Mouse (Mus musculus): ENCODE measurements around the gene Avpi1. TPM values are rescaled to one million over a fixed set of nuclear protein-coding genes. Genes with fewer than 3 reads are reported as not detected.

Gene Avpi1
- polyA plus RNA-seq, 1 experiment from 2014 or later, result 7.5 TPM

GRCm38 (mm10) chr19:42146276-42147010, 17.6 kb upstream of the Avpi1 start:
- Histone ChIP-seq H3K36me3 (ENCODE audit: control insufficient read depth, insufficient read depth) (no peaks in the 10 kb centered on the region), H3K4me3 (replicated peaks; ENCODE audit: low read length) (no peak overlapping the region), H3K9me3 (ENCODE audit: control insufficient read depth, low read length) (no peaks in the 10 kb centered on the region), H3K4me2 (ENCODE audit: low read length) (no peak overlapping the region), H3K27ac (ENCODE audit: low read length) (no peak overlapping the region), H3K27me3 (replicated peaks; ENCODE audit: control insufficient read depth, insufficient read depth, low read length) (peaks cover 11% of the 10 kb centered on the region), H3K9ac (replicated peaks; ENCODE audit: low read depth, low read length) (no peak overlapping the region), H3K4me1 (replicated peaks; ENCODE audit: control insufficient read depth, insufficient read depth, low read length) (peaks cover 10% of the 10 kb centered on the region; the same call in 1 of the 2 replicates)
- ATAC-seq, result no peak
- 91% methylated on average over 9 of the region's 9 CpGs for WGBS

GRCm38 (mm10) chr19:42145731-42146130, 16.9 kb upstream of the Avpi1 start:
- H3K27ac ChIP-seq (ENCODE audit: low read length), result no peak overlapping the region
- H3K4me1 ChIP-seq (replicated peaks; ENCODE audit: control insufficient read depth, insufficient read depth, low read length), result peaks cover 10% of the 10 kb centered on the region; the same call in 1 of the 2 replicates
- H3K27me3 ChIP-seq (replicated peaks; ENCODE audit: control insufficient read depth, insufficient read depth, low read length), result peaks cover 11% of the 10 kb centered on the region
- WGBS, result 90% methylated on average over 2 of the region's 2 CpGs
- no peak overlapping the region for H3K4me3 ChIP-seq (replicated peaks; ENCODE audit: low read length)
- no peaks in the 10 kb centered on the region for H3K9me3 ChIP-seq (ENCODE audit: control insufficient read depth, low read length)
- no peak overlapping the region for H3K9ac ChIP-seq (replicated peaks; ENCODE audit: low read depth, low read length)
- H3K36me3 ChIP-seq (ENCODE audit: control insufficient read depth, insufficient read depth), result no peaks in the 10 kb centered on the region
- no peak for ATAC-seq
- H3K4me2 ChIP-seq (ENCODE audit: low read length), result no peak overlapping the region

- Histone ChIP-seq H3K27me3 (replicated peaks; ENCODE audit: control insufficient read depth, insufficient read depth, low read length) (peaks cover 11% of the 10 kb centered on the region), H3K4me2 (ENCODE audit: low read length) (no peak overlapping the region), H3K4me1 (replicated peaks; ENCODE audit: control insufficient read depth, insufficient read depth, low read length) (peaks cover 10% of the 10 kb centered on the region; the same call in 1 of the 2 replicates), H3K9me3 (ENCODE audit: control insufficient read depth, low read length) (no peaks in the 10 kb centered on the region), H3K36me3 (ENCODE audit: control insufficient read depth, insufficient read depth) (no peaks in the 10 kb centered on the region), H3K4me3 (replicated peaks; ENCODE audit: low read length) (no peak overlapping the region), H3K9ac (replicated peaks; ENCODE audit: low read depth, low read length) (no peak overlapping the region), H3K27ac (ENCODE audit: low read length) (no peak overlapping the region)
- WGBS, result 71% methylated on average over 4 of the region's 4 CpGs
- no peak for ATAC-seq
Observed at GRCm38 (mm10) chr19:42145210-42145609, 16.4 kb upstream of the Avpi1 start.

- peaks cover 10% of the 10 kb centered on the region for H3K27me3 ChIP-seq (replicated peaks; ENCODE audit: control insufficient read depth, insufficient read depth, low read length)
- WGBS, result 28% methylated on average over 8 of the region's 8 CpGs
- no peaks in the 10 kb centered on the region for H3K36me3 ChIP-seq (ENCODE audit: control insufficient read depth, insufficient read depth)
- no peak for ATAC-seq
- no peak overlapping the region for H3K9ac ChIP-seq (replicated peaks; ENCODE audit: low read depth, low read length)
- peaks cover 10% of the 10 kb centered on the region; the same call in 1 of the 2 replicates for H3K4me1 ChIP-seq (replicated peaks; ENCODE audit: control insufficient read depth, insufficient read depth, low read length)
- H3K27ac ChIP-seq (ENCODE audit: low read length), result no peak overlapping the region
- H3K4me3 ChIP-seq (replicated peaks; ENCODE audit: low read length), result no peak overlapping the region
- no peak overlapping the region for H3K4me2 ChIP-seq (ENCODE audit: low read length)
- no peaks in the 10 kb centered on the region for H3K9me3 ChIP-seq (ENCODE audit: control insufficient read depth, low read length)
Observed at GRCm38 (mm10) chr19:42144541-42145167, 15.8 kb upstream of the Avpi1 start.

GRCm38 (mm10) chr19:42144067-42144466, 15.2 kb upstream of the Avpi1 start:
- no peak for ATAC-seq
- 55% methylated on average over 6 of the region's 6 CpGs for WGBS
- Histone ChIP-seq H3K36me3 (ENCODE audit: control insufficient read depth, insufficient read depth) (no peaks in the 10 kb centered on the region), H3K4me1 (replicated peaks; ENCODE audit: control insufficient read depth, insufficient read depth, low read length) (peaks cover 10% of the 10 kb centered on the region; the same call in 1 of the 2 replicates), H3K4me2 (ENCODE audit: low read length) (no peak overlapping the region), H3K27ac (ENCODE audit: low read length) (no peak overlapping the region), H3K4me3 (replicated peaks; ENCODE audit: low read length) (no peak overlapping the region), H3K9me3 (ENCODE audit: control insufficient read depth, low read length) (no peaks in the 10 kb centered on the region), H3K9ac (replicated peaks; ENCODE audit: low read depth, low read length) (no peak overlapping the region), H3K27me3 (replicated peaks; ENCODE audit: control insufficient read depth, insufficient read depth, low read length) (peaks cover 6% of the 10 kb centered on the region)

- ATAC-seq, result no peak
- Histone ChIP-seq H3K4me3 (replicated peaks; ENCODE audit: low read length) (no peak overlapping the region), H3K9me3 (ENCODE audit: control insufficient read depth, low read length) (no peaks in the 10 kb centered on the region), H3K4me1 (replicated peaks; ENCODE audit: control insufficient read depth, insufficient read depth, low read length) (peaks cover 7% of the 10 kb centered on the region; the same call in 1 of the 2 replicates), H3K36me3 (ENCODE audit: control insufficient read depth, insufficient read depth) (no peaks in the 10 kb centered on the region), H3K27me3 (replicated peaks; ENCODE audit: control insufficient read depth, insufficient read depth, low read length) (no peaks in the 10 kb centered on the region; the same call in 1 of the 2 replicates), H3K27ac (ENCODE audit: low read length) (no peak overlapping the region), H3K4me2 (ENCODE audit: low read length) (no peak overlapping the region), H3K9ac (replicated peaks; ENCODE audit: low read depth, low read length) (no peak overlapping the region)
- 77% methylated on average over 2 of the region's 2 CpGs for WGBS
Observed at GRCm38 (mm10) chr19:42142757-42143156, 13.9 kb upstream of the Avpi1 start.

GRCm38 (mm10) chr19:42141998-42142397, 13.1 kb upstream of the Avpi1 start:
- no peak for ATAC-seq
- 77% methylated on average over 3 of the region's 3 CpGs for WGBS
- no peak overlapping the region for H3K27ac ChIP-seq (ENCODE audit: low read length)
- H3K9me3 ChIP-seq (ENCODE audit: control insufficient read depth, low read length), result no peaks in the 10 kb centered on the region
- peaks cover under 1% of the 10 kb centered on the region; the same call in 1 of the 2 replicates for H3K4me1 ChIP-seq (replicated peaks; ENCODE audit: control insufficient read depth, insufficient read depth, low read length)
- no peaks in the 10 kb centered on the region; the same call in 1 of the 2 replicates for H3K27me3 ChIP-seq (replicated peaks; ENCODE audit: control insufficient read depth, insufficient read depth, low read length)
- H3K4me3 ChIP-seq (replicated peaks; ENCODE audit: low read length), result no peak overlapping the region
- no peaks in the 10 kb centered on the region for H3K36me3 ChIP-seq (ENCODE audit: control insufficient read depth, insufficient read depth)
- no peak overlapping the region for H3K9ac ChIP-seq (replicated peaks; ENCODE audit: low read depth, low read length)
- no peak overlapping the region for H3K4me2 ChIP-seq (ENCODE audit: low read length)

GRCm38 (mm10) chr19:42139724-42140517, 11.1 kb upstream of the Avpi1 start:
- no peak overlapping the region for H3K9ac ChIP-seq (replicated peaks; ENCODE audit: low read depth, low read length)
- no peaks in the 10 kb centered on the region for H3K9me3 ChIP-seq (ENCODE audit: control insufficient read depth, low read length)
- WGBS, result 90% methylated on average over 5 of the region's 5 CpGs
- H3K4me2 ChIP-seq (ENCODE audit: low read length), result no peak overlapping the region
- no peaks in the 10 kb centered on the region for H3K4me1 ChIP-seq (replicated peaks; ENCODE audit: control insufficient read depth, insufficient read depth, low read length)
- H3K27me3 ChIP-seq (replicated peaks; ENCODE audit: control insufficient read depth, insufficient read depth, low read length), result no peaks in the 10 kb centered on the region
- ATAC-seq, result no peak
- H3K4me3 ChIP-seq (replicated peaks; ENCODE audit: low read length), result no peak overlapping the region
- H3K27ac ChIP-seq (ENCODE audit: low read length), result no peak overlapping the region
- no peaks in the 10 kb centered on the region for H3K36me3 ChIP-seq (ENCODE audit: control insufficient read depth, insufficient read depth)
